Mouse (Mus musculus): ENCODE results near the gene Cradd. TPM values are rescaled to one million over a fixed set of nuclear protein-coding genes. Genes with fewer than 3 reads are reported as not detected.

Gene Cradd
- polyA plus RNA-seq, 1 experiment from 2014 or later = 13.2 TPM

- Histone ChIP-seq H3K36me3 (replicated peaks) (no peaks in the 10 kb centered on the region), H3K27me3 (ENCODE audit: poor library complexity, severe bottlenecking) (peaks cover 24% of the 10 kb centered on the region), H3K4me1 (peaks cover 45% of the 10 kb centered on the region), H3K27ac (no peak overlapping the region), H3K9me3 (no peaks in the 10 kb centered on the region), H3K4me3 (no peak overlapping the region)
- 49% methylated on average over 13 of the region's 13 CpGs for WGBS
- no peak for DNase-seq (ENCODE audit: extremely low spot score, low spot score)
These were observed 14.3 kb downstream of the Cradd start for GRCm38 (mm10) chr10:95309412-95310322.

- Histone ChIP-seq H3K27me3 (ENCODE audit: poor library complexity, severe bottlenecking) (peaks cover 24% of the 10 kb centered on the region), H3K36me3 (replicated peaks) (no peaks in the 10 kb centered on the region), H3K27ac (no peak overlapping the region), H3K4me1 (peaks cover 50% of the 10 kb centered on the region), H3K4me3 (no peak overlapping the region), H3K9me3 (no peaks in the 10 kb centered on the region)
- 81% methylated on average over 12 of the region's 12 CpGs for WGBS
- no peak for DNase-seq (ENCODE audit: extremely low spot score, low spot score)
These were observed 14.9 kb downstream of the Cradd start for GRCm38 (mm10) chr10:95308991-95309390.

DNA sequence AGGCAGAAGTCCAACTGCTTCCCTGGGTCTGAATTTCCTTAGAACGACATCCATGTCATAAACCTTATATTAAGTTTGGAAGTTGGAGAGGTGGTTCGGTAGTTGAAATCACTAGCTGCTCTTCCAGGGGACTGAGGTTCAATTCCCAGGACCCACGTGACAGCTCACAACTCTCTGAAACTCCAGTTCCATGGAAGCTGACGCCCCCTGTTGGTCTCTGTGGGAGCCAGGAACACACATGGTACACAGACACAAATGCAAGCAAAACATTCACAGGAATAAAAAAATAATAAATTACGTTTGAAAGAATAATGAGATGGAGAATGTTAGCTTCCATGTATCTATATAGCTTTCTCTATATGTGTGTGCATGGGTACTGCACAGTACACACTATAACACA lies 16.0 kb downstream of the Cradd start:
- Histone ChIP-seq H3K27me3 (ENCODE audit: poor library complexity, severe bottlenecking) (peaks cover 16% of the 10 kb centered on the region), H3K4me3 (no peak overlapping the region), H3K27ac (no peak overlapping the region), H3K4me1 (peaks cover 51% of the 10 kb centered on the region), H3K9me3 (no peaks in the 10 kb centered on the region), H3K36me3 (replicated peaks) (no peaks in the 10 kb centered on the region)
- no peak for DNase-seq (ENCODE audit: extremely low spot score, low spot score)
- WGBS = 86% methylated on average over 5 of the region's 5 CpGs

DNA sequence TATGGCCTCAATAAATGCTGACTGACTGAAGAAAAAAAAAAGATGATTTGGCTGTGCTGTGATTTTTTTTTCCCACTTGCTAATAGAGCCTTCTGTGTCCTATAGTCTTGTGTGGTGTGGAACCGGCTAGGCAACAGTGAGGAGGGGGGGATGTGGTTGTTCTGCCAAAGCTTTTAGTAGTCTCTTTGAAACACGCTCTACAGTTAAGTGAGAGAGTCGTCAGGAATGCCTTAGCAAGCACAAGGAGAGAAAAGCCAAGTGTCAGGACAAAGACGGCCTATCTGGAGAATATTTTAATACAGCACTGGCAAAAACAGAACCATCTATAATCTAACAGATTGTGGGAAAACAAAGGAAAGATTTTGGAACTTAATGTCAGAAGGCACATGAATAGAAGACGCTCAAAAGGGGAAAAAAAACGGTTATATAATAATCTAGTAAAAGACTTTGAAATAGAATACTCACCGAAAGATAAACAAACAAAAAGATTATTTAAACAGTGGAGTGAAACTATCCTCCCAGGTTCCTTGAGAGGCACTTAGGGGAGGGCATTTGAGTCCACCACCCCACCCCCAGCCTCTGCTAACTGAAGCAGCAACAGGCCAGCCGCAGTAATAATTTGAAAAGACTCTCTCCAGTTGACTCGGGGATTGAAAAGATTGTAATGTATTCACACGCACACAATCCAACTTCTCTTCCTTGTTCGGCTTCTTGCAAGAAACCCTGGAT lies 16.9 kb downstream of the Cradd start:
- Histone ChIP-seq H3K27me3 (ENCODE audit: poor library complexity, severe bottlenecking) (peaks cover 7% of the 10 kb centered on the region), H3K4me3 (no peak overlapping the region), H3K27ac (peak overlapping the region; percentile 6; the same call in 1 of the 2 replicates), H3K36me3 (replicated peaks) (no peaks in the 10 kb centered on the region), H3K4me1 (peaks cover 59% of the 10 kb centered on the region), H3K9me3 (no peaks in the 10 kb centered on the region)
- no peak for DNase-seq (ENCODE audit: extremely low spot score, low spot score)
- 69% methylated on average over 11 of the region's 11 CpGs for WGBS

DNA sequence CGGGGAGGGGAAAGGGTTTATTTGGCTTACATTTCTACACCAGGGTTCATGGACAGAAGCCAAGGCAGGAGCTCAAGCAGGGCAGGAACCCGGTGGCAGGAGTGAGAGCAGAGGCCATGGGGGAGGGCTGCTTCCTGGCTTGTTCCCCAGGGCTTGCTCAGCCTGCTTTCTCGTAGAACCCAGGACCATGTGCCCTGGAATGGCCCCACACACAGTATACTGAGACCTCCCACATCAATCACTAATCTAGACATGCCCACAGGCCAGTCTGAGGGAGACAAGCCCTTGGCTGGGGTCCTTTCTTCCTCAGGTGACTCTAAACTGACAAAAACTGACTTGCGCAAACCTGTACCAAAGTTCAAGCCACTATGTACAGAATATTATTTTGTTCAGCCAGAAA lies 19.7 kb downstream of the Cradd start:
- WGBS = 65% methylated on average over 4 of the region's 4 CpGs
- no peaks in the 10 kb centered on the region for H3K9me3 ChIP-seq
- H3K27me3 ChIP-seq (ENCODE audit: poor library complexity, severe bottlenecking) = no peaks in the 10 kb centered on the region
- peaks cover 40% of the 10 kb centered on the region for H3K4me1 ChIP-seq
- H3K27ac ChIP-seq = peak overlapping the region; percentile 53; the same call in 1 of the 2 replicates
- H3K36me3 ChIP-seq (replicated peaks) = no peaks in the 10 kb centered on the region
- DNase-seq (ENCODE audit: extremely low spot score, low spot score) = no peak
- H3K4me3 ChIP-seq = no peak overlapping the region

- Histone ChIP-seq H3K36me3 (replicated peaks) (0 out of 2 replicates have a peak, but pooled peaks cover 3% of the 10 kb centered on the region), H3K4me3 (no peak overlapping the region), H3K4me1 (peaks cover 40% of the 10 kb centered on the region), H3K9me3 (no peaks in the 10 kb centered on the region), H3K27me3 (ENCODE audit: poor library complexity, severe bottlenecking) (no peaks in the 10 kb centered on the region), H3K27ac (peak overlapping the region; percentile 53; the same call in 1 of the 2 replicates)
- WGBS = 46% methylated on average over 12 of the region's 12 CpGs
- no peak for DNase-seq (ENCODE audit: extremely low spot score, low spot score)
These were observed 21.4 kb downstream of the Cradd start for GRCm38 (mm10) chr10:95302211-95303163.

- H3K27me3 ChIP-seq (ENCODE audit: poor library complexity, severe bottlenecking) = no peaks in the 10 kb centered on the region
- H3K27ac ChIP-seq = no peak overlapping the region
- DNase-seq (ENCODE audit: extremely low spot score, low spot score) = no peak
- H3K4me3 ChIP-seq = no peak overlapping the region
- 0 out of 2 replicates have a peak, but pooled peaks cover 3% of the 10 kb centered on the region for H3K36me3 ChIP-seq (replicated peaks)
- 92% methylated on average over 8 of the region's 8 CpGs for WGBS
- H3K4me1 ChIP-seq = peaks cover 31% of the 10 kb centered on the region
- no peaks in the 10 kb centered on the region for H3K9me3 ChIP-seq
These were observed 23.6 kb downstream of the Cradd start for GRCm38 (mm10) chr10:95300178-95300793.

GRCm38 (mm10) chr10:95299808-95300133 lies 24.2 kb downstream of the Cradd start:
- Histone ChIP-seq H3K4me3 (no peak overlapping the region), H3K9me3 (no peaks in the 10 kb centered on the region), H3K27me3 (ENCODE audit: poor library complexity, severe bottlenecking) (no peaks in the 10 kb centered on the region), H3K4me1 (peaks cover 31% of the 10 kb centered on the region), H3K27ac (no peak overlapping the region), H3K36me3 (replicated peaks) (0 out of 2 replicates have a peak, but pooled peaks cover 3% of the 10 kb centered on the region)
- 83% methylated on average over 7 of the region's 7 CpGs for WGBS
- DNase-seq (ENCODE audit: extremely low spot score, low spot score) = no peak

- WGBS = 85% methylated on average over 18 of the region's 18 CpGs
- Histone ChIP-seq H3K27me3 (ENCODE audit: poor library complexity, severe bottlenecking) (no peaks in the 10 kb centered on the region), H3K9me3 (no peaks in the 10 kb centered on the region), H3K36me3 (replicated peaks) (0 out of 2 replicates have a peak, but pooled peaks cover 3% of the 10 kb centered on the region), H3K4me1 (peaks cover 28% of the 10 kb centered on the region), H3K4me3 (no peak overlapping the region), H3K27ac (no peak overlapping the region)
- DNase-seq (ENCODE audit: extremely low spot score, low spot score) = no peak
These were observed 24.7 kb downstream of the Cradd start for GRCm38 (mm10) chr10:95299010-95299807.

- 0 out of 2 replicates have a peak, but pooled peaks cover 3% of the 10 kb centered on the region for H3K36me3 ChIP-seq (replicated peaks)
- H3K4me1 ChIP-seq = peaks cover 25% of the 10 kb centered on the region
- no peak for DNase-seq (ENCODE audit: extremely low spot score, low spot score)
- 87% methylated on average over 6 of the region's 6 CpGs for WGBS
- no peaks in the 10 kb centered on the region for H3K27me3 ChIP-seq (ENCODE audit: poor library complexity, severe bottlenecking)
- H3K27ac ChIP-seq = no peak overlapping the region
- no peak overlapping the region for H3K4me3 ChIP-seq
- H3K9me3 ChIP-seq = no peaks in the 10 kb centered on the region
These were observed 25.4 kb downstream of the Cradd start for GRCm38 (mm10) chr10:95298504-95298903.

DNA sequence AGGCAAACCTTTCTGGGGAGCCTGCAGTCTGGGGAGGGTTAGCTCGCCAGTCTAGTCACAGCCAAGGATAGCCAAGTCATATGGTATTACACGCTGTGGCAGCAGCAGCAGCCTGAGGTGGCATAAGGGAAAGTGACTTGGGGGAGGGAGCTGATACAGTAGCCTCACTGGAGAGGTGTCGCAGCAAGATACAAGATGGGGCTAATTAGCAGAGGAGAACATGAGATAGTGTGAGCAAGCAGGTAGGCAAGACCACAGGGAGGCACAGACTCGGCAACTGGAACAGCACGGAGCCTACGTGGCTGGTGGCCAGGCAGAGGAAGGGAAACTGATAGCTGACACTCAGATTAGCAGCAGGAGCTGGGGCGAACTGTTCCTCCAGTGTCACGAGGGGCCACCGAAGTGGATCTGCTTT lies 26.2 kb downstream of the Cradd start:
- no peak overlapping the region for H3K27ac ChIP-seq
- no peaks in the 10 kb centered on the region for H3K27me3 ChIP-seq (ENCODE audit: poor library complexity, severe bottlenecking)
- no peaks in the 10 kb centered on the region for H3K9me3 ChIP-seq
- H3K4me3 ChIP-seq = no peak overlapping the region
- DNase-seq (ENCODE audit: extremely low spot score, low spot score) = no peak
- H3K4me1 ChIP-seq = peaks cover 23% of the 10 kb centered on the region
- 68% methylated on average over 9 of the region's 9 CpGs for WGBS
- 0 out of 2 replicates have a peak, but pooled peaks cover 3% of the 10 kb centered on the region for H3K36me3 ChIP-seq (replicated peaks)

All from forebrain, embryonic 10.5 days (tissue).